Mouse (Mus musculus): ENCODE results near the gene Gabpb1.

DNA sequence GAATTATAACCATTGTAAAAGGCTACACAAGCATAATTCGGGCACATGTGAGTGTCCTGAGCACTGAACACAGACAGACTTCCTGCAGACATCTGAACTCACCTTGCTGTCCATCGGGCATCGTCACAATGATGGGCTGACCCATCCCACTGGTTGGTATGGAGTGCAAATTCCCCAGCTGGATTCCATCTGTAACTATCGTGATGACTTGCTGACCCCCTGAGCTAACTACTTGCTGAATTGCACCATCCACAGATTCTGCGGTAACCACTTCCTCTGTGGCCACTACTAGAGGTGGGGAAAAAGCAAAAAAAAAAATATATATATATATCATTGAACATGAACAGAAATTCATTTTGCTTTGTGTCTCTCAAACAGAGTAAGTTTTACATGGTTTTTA, 29.7 kb downstream of the Gabpb1 start:
- TF ChIP-seq CTCF (IDR thresholded peaks at IDR 0.05; ENCODE audit: borderline replicate concordance, insufficient read depth, low read depth, low read length) = no peak
- TF ChIP-seq POLR2A (IDR thresholded peaks at IDR 0.05; ENCODE audit: borderline replicate concordance, insufficient read depth, low read length) = no peak
